Mouse (Mus musculus) heart, postnatal 0 days (tissue): ENCODE measurements around the gene Mrpl1. TPM values are rescaled to one million over a fixed set of nuclear protein-coding genes. Genes with fewer than 3 reads are reported as not detected.

ENCODE experiments used
- ATAC-seq: fragments of 200-750 bp; cut with Nextera tagmentation; 2 replicates; pipeline ENCODE4 v1.8.0; 2017; ENCODE audit warnings: low read depth, moderate number of reproducible peaks, moderate library complexity; ENCODE audit not compliant: insufficient read depth
- DNase-seq: peaks from one replicate; pipeline ENCODE4 v3.0.0-alpha.2; 2016; ENCODE audit warnings: low spot score
- H3K27ac ChIP-seq: fragments of 300-500 bp; sonication (generic); 2 replicates; pipeline ENCODE4 v1.5.1; 2014; ENCODE audit warnings: low read depth, mild to moderate bottlenecking
- H3K27me3 ChIP-seq: fragments of 300-500 bp; sonication (generic); 2 replicates; pipeline ENCODE4 v1.6.1; 2014; ENCODE audit warnings: low read length, mixed read lengths; ENCODE audit not compliant: control insufficient read depth, insufficient read depth
- H3K36me3 ChIP-seq: fragments of 300-500 bp; sonication (generic); replicated peaks from 2 replicates; pipeline ENCODE4 v1.6.1; 2014; ENCODE audit warnings: low read length, mixed read lengths; ENCODE audit not compliant: control insufficient read depth, insufficient read depth
- H3K4me1 ChIP-seq: fragments of 300-500 bp; sonication (generic); 2 replicates; pipeline ENCODE4 v1.6.1; 2014; ENCODE audit warnings: antibody characterized with exemption; ENCODE audit not compliant: control insufficient read depth, insufficient read depth
- H3K4me2 ChIP-seq: fragments of 300-500 bp; sonication (generic); 2 replicates; pipeline ENCODE4 v1.6.1; 2014; ENCODE audit warnings: low read depth, mild to moderate bottlenecking, low read length, moderate library complexity
- H3K4me3 ChIP-seq: fragments of 300-500 bp; sonication (generic); 2 replicates; pipeline ENCODE4 v1.5.1; 2014; ENCODE audit warnings: low read depth, low read length
- H3K9ac ChIP-seq: fragments of 300-500 bp; sonication (generic); replicated peaks from 2 replicates; pipeline ENCODE4 v1.6.1; 2014; ENCODE audit warnings: low read depth, low read length, mixed read lengths
- H3K9me3 ChIP-seq: fragments of 300-500 bp; sonication (generic); replicated peaks from 2 replicates; pipeline ENCODE4 v1.6.1; 2016; ENCODE audit warnings: low read length; ENCODE audit not compliant: control insufficient read depth
- CTCF ChIP-seq: IDR thresholded peaks from 2 replicates; pipeline ENCODE4 v1.5.1; 2016; ENCODE audit warnings: antibody characterized with exemption, control low read depth, low read depth
- EP300 ChIP-seq: IDR thresholded peaks from 2 replicates; pipeline ENCODE4 v1.6.1; 2016; ENCODE audit warnings: antibody characterized with exemption, low read depth
- WGBS: fragments of 180-500 bp; shearing (Covaris S2); extraction: QIAGEN DNeasy Blood & Tissue Kit; methylation state at CpG from one replicate; pipeline ENCODE4 v1.1.7; 2014; 5-methylcytosine and 5-hydroxymethylcytosine counted together
- polyA plus RNA-seq: library from polyadenylated mRNA; unstranded; fragments of >200 nt; fragmentation: Nextera tagmentation; extraction: Ambion mirVana; gene quantifications from 2 replicates; pipeline ENCODE4 v1.2.1, GENCODE M21; 2015
- total RNA-seq: library from RNA; depleted of rRNA; stranded (reverse); fragments of >200 nt; gene quantifications from 2 replicates; pipeline ENCODE4 v1.2.3, GENCODE M21; 2014; ENCODE audit warnings: low replicate concordance

The Mrpl1 gene
- total and polyA plus RNA-seq, 2 experiments from 2014 or later = 18.3 to 29.7 TPM

DNA sequence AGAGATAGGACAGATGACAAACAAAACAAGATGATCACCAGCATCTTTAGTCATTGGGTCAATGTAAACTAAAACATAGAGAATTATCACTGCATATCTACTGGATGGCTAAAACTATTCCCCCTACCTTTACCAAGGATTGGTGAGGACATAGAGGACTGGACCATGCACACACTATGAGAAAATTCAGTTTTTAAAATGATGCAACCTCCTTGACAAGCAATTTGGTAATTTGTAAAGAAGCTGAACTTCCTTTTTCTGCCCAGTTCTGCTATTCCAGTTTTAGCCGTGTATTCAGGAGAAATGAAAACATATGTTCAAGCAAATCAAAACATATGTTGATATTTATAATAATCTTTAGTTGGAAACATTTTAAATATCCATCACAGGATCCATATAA is 35.2 kb downstream of the Mrpl1 start:
- Histone ChIP-seq H3K9me3 (no peaks in the 10 kb centered on the region), H3K4me2 (no peak overlapping the region), H3K27me3 (no peaks in the 10 kb centered on the region), H3K4me1 (no peaks in the 10 kb centered on the region), H3K27ac (no peak overlapping the region), H3K36me3 (peaks cover 16% of the 10 kb centered on the region), H3K9ac (no peak overlapping the region), H3K4me3 (no peak overlapping the region)
- ATAC-seq (no peak), DNase-seq (no peak)
- TF ChIP-seq EP300 (no peak), CTCF (no peak)
- 90% methylated on average over 1 of the region's 1 CpGs for WGBS

DNA sequence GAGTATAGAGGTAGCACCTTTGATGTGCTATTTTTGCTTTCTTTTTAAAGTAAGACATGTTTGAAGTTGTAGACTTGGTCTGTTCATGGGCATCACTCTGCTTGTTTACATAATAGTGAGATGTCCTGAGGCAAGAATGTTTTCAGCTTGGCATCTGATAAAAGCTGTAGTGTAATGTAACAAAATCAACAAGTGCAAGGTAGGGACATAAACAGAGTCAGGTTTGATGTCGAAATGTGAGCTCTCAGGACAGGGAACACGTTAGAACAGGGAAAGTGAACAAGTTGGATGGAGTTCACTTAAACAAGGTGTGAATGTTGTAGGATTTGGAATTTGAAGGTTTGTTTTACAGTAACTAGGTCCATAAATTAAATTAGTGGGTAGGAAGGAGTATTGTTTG is 44.7 kb downstream of the Mrpl1 start:
- no peak for DNase-seq
- ATAC-seq = no peak
- Histone ChIP-seq H3K36me3 (no peaks in the 10 kb centered on the region), H3K27ac (no peak overlapping the region), H3K27me3 (no peaks in the 10 kb centered on the region), H3K4me2 (no peak overlapping the region), H3K9me3 (no peaks in the 10 kb centered on the region), H3K9ac (no peak overlapping the region), H3K4me3 (no peak overlapping the region), H3K4me1 (no peaks in the 10 kb centered on the region)
- WGBS = 79% methylated on average over 2 of the region's 2 CpGs
- TF ChIP-seq EP300 (no peak), CTCF (no peak)

DNA sequence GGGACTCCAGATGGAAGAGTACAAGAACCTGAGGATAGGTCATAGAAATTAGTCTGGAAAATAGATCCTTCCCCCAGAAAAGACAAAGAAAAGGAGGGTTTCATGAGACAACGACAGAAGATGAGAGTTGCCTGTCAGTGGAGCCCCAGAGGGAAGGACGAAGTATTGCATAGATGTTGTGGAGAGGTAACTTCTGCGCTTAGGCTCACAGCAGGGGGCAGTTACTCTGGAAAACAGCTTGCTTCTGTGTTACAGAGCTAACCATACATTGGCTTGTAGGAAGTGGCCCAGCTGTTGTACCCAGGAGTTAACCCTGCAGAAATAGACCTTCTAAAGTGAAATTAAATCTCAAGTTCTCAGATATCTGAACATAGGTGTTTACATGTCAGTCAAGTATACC is 45.9 kb downstream of the Mrpl1 start:
- TF ChIP-seq CTCF = no peak
- no peak for TF ChIP-seq EP300
- no peaks in the 10 kb centered on the region for H3K4me1 ChIP-seq
- WGBS = 92% methylated on average over 3 of the region's 3 CpGs

DNA sequence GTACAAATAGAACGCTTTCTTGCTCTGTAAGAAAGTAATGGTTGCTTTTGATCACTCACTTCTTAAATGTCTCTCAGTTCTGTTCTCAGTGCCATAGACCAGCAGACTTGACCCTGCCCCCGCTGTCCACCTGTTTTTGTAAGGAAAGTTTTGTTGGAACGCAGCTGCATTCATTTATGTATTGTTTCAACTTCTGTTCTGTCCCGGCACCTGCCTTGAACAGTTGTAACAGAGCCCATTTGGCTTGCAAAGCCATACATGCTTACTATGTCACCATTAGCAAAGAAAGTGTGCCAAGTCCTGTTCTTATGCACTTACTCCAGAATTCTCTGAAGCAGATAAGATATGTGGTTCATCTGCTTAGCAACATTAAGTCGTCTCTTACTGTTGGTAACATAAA is 48.9 kb downstream of the Mrpl1 start:
- Histone ChIP-seq H3K4me1 (no peaks in the 10 kb centered on the region), H3K4me3 (no peak overlapping the region), H3K36me3 (peaks cover 8% of the 10 kb centered on the region), H3K9me3 (no peaks in the 10 kb centered on the region), H3K4me2 (no peak overlapping the region), H3K27ac (no peak overlapping the region), H3K9ac (no peak overlapping the region), H3K27me3 (no peaks in the 10 kb centered on the region)
- 83% methylated on average over 5 of the region's 5 CpGs for WGBS
- DNase-seq (no peak), ATAC-seq (no peak)
- TF ChIP-seq EP300 (no peak), CTCF (no peak)

More for the DNA sequence above, 45.9 kb downstream of the Mrpl1 start:
- H3K9ac ChIP-seq = no peak overlapping the region
- no peaks in the 10 kb centered on the region for H3K27me3 ChIP-seq
- no peak for ATAC-seq
- no peak overlapping the region for H3K27ac ChIP-seq
- no peaks in the 10 kb centered on the region for H3K9me3 ChIP-seq
- H3K36me3 ChIP-seq = no peaks in the 10 kb centered on the region
- H3K4me3 ChIP-seq = no peak overlapping the region
- DNase-seq = no peak
- H3K4me2 ChIP-seq = no peak overlapping the region

DNA sequence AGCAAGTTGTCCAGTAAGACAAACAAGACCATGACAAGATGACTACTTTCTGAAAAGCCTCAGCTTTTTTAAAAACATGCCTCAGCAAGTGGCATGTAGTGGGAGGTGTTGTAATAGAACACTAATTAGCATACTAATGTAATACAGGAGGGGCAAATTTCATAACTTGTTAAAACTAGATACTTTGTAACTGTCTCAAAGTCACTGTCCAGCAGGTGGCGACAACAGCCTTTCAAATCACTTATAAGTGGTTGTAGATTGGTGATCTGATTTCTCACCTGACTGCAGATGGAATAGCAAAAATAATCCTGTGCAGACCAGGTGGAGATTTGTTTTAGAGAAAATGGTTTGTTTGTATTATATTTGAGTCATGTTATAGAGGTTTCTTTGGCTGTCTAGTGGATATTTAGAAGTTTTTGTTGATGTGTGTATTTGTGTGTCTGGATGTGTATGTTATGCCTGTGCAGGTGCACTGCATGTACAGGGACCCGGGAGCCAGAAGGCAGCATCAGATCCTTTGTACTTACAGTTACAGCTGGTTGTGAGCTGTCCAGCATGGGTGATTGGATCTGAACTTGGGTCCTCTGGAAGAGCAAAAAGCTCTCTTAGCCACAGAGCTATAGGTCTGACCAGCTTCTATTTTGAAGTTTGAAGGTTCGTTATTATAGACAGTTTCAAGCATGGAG is 57.9 kb downstream of the Mrpl1 start:
- Histone ChIP-seq H3K9ac (no peak overlapping the region), H3K4me2 (no peak overlapping the region), H3K4me3 (no peak overlapping the region), H3K4me1 (no peaks in the 10 kb centered on the region), H3K9me3 (no peaks in the 10 kb centered on the region), H3K27me3 (no peaks in the 10 kb centered on the region), H3K36me3 (peaks cover 31% of the 10 kb centered on the region), H3K27ac (no peak overlapping the region)
- 64% methylated on average over 3 of the region's 3 CpGs for WGBS
- ATAC-seq = no peak
- peak; percentile 70 for TF ChIP-seq CTCF
- TF ChIP-seq EP300 = no peak
- DNase-seq = peak; percentile 42

DNA sequence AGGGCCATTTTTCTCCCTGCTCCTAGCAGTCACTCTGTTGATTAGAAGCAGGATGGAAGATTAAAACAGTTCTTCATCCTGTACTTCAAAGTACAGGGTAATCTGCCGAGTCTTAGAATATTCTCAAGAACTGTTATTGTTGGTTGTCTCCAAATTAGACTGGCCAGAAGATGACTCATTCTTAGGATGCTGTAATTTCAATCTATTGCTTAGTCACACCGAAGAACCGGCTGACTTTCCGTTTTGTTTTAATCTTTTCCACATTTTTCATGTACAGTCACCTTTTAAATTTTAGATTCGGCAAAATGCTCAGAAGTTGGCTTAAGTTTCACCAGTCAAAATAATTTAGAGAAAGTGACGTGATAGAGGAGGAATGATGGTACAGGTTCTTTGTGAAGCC is 61.8 kb downstream of the Mrpl1 start:
- no peaks in the 10 kb centered on the region for H3K4me1 ChIP-seq
- no peak overlapping the region for H3K4me3 ChIP-seq
- TF ChIP-seq EP300 = no peak
- no peak for TF ChIP-seq CTCF
- no peaks in the 10 kb centered on the region for H3K27me3 ChIP-seq
- DNase-seq (no peak), ATAC-seq (no peak)
- WGBS = 82% methylated on average over 6 of the region's 6 CpGs
- H3K27ac ChIP-seq = no peak overlapping the region
- H3K4me2 ChIP-seq = no peak overlapping the region
- H3K9ac ChIP-seq = no peak overlapping the region
- peaks cover under 1% of the 10 kb centered on the region; the same call in 1 of the 2 replicates for H3K36me3 ChIP-seq
- no peaks in the 10 kb centered on the region for H3K9me3 ChIP-seq
